Mouse (Mus musculus) cerebellum, postnatal 36 days (tissue): ENCODE data around the gene Wdr26.

Source experiments
- DNase-seq, 2 experiments: peaks; one replicate each; pipeline ENCODE4 v3.0.0; 2021 to 2022; ENCODE audit warnings: mixed read lengths in 2 of 2

Wdr26 gene

DNA sequence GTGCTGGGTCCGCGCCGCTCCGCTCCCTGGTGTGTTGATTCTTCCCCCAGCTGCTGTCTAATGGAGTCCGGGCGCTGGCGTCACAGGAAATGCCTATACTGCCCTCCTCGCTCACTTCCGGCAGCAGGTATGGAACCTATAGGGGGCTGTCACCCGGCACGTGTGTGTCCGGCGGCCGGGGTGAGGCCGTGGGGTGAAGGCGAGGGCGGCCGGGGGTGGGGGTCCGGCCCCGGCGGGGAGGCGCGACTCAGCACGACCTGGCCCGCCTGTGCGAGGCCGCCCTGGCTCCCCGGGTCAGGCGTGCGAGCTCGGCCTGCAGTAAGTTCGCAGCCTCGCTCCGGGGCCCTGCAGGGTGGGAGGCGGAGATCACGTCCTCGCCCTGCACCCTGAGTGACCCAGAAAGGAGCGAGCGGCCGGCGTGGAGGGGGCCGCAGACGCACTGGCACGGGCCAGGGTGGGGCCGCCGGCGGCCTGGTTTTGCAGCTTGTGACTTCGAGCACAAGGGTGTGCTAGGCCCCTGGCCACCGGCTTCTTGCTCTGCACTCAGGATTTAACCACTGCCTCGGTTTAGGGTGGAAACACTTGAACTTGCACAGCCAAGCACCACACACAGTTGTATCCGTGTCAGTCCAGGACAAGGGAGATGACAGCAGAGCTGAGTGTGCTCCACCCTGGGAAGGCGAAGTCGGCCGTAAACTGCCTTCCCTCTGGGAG lies at the start of gene Wdr26:
Wdr26 (minus strand) TSS at position 82 of the 714 bp plus-strand sequence.
- peak; percentile 82 for DNase-seq

DNA sequence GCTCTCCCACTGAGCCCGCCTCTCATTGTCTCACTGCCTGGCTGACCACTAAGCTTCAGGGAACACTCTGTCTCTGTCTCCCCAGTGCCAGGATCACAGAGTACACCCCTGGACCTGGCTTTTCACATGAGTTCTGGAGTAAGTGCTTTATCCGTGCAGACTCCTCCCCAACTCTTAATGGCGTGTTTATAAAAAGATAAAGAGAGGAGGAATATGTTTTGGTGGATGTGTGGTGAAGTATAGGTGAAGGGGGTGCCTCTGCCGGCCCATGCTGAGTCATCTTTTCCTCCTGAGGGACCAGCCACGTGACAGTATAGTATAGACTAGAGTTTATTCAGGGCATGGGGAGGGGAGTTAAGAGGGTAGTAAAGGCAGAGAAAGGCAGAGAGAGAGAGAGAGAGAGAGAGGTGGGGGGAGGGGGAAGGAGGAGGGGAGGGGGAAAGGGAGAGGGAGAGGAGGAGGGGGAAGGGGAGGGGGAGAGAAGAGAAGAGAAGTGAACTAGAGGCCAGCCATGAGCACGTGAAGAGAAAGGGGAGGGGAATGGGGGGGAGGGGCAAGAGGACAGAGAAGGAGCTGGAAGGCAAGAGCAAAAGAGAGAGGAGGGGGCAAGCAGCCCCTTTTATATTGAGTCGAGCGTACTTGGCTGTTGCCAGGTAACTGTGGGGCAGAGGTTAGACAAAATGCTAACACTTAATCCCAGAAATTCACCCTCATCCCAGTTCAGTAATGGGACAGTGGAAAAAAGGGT lies 49.3 kb upstream of the Wdr26 start:
- DNase-seq = no peak

DNA sequence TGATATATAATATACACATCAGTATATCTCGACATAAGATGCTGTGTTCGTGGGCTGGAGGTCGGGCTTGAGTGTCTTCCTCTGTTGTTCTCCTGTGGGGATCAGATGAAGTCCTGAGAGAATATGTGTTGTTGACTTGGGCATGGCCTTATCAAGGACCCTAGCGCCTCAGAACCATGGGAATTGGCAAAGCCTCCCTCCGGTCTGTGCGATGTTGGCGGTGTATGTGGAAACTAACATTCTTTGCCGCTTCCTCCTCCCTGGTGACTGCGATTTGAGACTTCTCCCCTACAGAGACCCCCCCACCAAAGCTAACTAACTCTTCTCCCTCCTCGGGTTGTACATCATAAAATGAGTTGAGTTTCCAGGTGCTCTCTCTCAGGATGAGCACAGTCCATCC lies 48.6 kb upstream of the Wdr26 start:
- DNase-seq = no peak

DNA sequence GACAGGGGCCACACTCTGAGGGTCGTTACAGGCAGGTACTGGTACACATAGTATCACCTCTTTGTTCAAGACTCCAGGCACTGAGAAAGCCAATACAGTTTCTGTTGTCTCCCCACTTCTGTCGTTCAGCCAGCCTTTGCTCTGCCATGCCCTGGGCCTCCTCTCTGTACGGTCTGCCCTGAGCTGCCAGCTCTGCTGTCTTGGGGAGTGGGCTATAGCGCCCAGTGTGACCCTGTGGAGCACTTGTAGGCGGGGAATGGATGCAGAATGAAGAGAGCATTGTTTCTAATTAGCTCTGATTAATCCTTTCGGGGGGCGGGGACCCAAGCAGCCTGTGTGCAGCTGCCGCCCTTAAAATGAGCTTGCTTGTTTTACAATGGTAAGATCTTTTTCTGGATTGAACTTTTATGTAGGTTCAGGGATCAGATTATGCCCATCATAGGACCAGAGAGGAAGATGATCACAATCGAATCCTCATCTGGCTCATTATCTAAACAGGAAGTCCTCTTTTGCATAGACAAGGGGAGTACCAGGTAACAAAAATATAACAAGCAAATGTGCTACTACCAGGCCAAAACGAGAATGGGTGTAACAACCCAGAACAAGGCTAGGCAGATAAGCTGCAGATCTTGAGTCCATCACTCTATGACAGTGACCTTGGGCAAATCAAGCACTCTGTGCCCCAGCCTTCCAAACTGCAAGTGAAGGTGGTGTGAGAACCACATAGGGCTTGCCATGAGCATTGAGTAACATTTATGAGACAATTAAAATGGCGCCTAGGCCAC lies 48.0 kb upstream of the Wdr26 start:
- no peak for DNase-seq

DNA sequence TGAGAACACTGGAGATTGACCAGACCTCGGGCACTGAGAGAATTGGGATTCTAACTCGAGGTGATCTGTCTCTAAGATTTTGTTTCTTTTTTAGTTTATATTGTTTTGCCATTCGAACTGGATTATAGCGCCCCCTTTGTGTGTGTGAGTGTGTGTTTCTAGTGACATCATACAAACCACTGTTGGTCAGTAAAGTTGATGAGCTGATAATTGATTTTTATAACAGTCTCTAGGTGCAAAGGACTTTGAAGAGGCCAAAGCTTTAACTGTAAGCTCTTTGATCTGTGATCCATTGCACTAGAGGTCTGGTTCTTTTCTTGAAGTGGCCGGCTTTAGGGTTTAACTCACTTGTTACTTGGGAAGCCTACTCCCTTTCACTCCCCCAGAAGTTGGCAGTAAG lies 47.3 kb upstream of the Wdr26 start:
- DNase-seq = no peak

DNA sequence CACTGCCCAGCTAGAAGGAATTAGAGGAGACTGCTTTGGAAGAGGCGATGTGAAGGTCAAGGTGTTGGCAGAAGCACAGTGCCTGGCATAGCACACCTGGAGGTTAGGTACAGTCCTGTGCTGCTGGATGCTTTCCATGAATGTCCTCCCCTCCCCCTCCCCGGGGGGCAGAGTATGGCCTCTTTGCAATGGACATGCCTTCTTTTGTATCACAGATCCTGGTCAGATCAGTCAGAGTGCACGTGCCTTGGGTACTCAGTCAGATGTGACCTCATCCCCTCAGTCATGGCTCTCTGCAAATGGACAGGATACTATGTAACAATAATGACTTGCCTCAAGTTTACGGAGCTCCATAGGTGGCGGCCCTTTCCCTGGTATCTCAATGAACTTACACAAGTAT lies 46.8 kb upstream of the Wdr26 start:
- no peak for DNase-seq

- no peak for DNase-seq
These were observed 46.1 kb upstream of the Wdr26 start for GRCm38 (mm10) chr1:181257585-181258555.

DNA sequence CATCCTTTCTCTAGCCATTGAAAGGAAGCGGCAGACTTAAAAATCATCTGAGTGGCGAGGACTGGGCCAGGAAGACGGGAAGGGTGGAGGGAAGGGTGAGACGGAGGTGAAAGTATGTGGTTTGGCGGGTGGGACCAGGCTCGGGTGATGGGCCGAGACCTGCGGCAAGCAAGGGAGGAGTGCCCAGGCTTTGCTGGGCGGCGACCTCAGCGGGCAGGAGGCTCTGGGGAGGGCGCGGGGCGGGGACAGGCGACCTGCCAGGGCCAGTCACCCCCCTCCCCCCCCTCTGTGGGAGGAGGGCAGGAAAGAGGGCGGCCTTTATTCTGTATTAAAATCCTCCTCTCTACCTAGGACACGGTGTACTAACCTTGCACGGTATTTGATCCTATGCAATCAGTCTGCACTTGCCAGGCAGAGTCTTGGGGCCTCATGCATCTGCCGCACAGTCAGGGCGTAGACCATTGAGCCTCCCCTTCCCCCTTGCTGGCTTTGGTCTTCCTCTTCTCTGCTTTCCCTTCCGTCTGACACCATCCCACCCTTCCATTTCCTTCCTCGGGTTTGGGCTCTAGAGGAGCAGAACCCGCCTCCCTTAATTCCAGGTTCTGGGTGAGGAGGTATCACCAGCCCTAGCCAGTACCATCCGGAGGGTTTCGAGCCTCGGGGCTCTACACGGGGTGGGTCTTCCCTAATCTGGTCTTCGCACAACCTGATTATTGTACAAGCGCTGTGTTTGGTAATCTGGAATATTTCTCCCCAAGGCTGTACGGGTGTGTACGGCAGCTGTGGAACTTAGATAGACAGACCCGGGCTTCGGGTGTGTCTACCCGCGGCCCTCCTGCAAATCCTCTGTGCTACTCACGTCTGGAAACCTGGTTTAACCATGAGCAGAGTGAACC lies 45.1 kb upstream of the Wdr26 start:
- peak; percentile 16 to 27 for DNase-seq

GRCm38 (mm10) chr1:181255891-181256688 lies 44.3 kb upstream of the Wdr26 start:
- peak; percentile 19 for DNase-seq

- no peak for DNase-seq
These were observed 43.6 kb upstream of the Wdr26 start for GRCm38 (mm10) chr1:181255450-181255849.

GRCm38 (mm10) chr1:181251624-181252023 lies 39.8 kb upstream of the Wdr26 start:
- no peak for DNase-seq

- DNase-seq = no peak
These were observed 39.2 kb upstream of the Wdr26 start for GRCm38 (mm10) chr1:181250961-181251360.

GRCm38 (mm10) chr1:181249537-181249936 lies 37.7 kb upstream of the Wdr26 start:
- no peak for DNase-seq

GRCm38 (mm10) chr1:181247175-181247574 lies 35.4 kb upstream of the Wdr26 start:
- no peak for DNase-seq

DNA sequence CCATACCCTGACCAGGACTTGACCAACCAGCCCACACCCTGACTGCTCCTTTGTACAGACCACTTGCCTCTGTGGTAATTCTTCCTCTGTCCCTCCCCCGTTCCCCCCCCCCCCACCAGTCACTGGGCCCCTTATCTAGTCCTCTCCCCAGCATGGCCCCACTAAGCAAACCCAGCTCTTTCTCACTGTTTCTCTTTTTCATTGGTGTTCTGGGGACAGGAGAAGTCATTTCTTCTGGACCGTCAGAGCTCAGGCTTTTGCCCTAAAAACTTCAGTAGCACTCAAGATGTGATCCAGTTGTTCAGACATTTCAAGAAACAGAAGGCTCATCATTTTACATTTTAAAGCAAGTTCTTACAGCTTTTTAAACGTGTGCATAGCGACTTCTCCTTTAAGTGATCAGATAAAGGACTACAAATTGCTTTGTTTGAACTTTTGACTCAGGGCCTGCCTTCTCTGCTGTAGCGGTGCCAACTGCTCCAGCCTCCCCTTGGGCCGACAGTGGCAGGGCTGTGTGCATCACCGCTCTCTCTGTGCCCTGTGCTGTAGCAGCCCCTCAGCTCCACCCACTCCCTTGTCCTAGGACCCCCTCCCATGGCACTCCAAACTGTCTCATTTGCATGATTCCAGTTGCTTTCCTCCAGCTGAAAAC lies 34.8 kb upstream of the Wdr26 start:
- DNase-seq = no peak

GRCm38 (mm10) chr1:181245554-181246486 lies 34.0 kb upstream of the Wdr26 start:
- no peak for DNase-seq

GRCm38 (mm10) chr1:181245067-181245466 lies 33.3 kb upstream of the Wdr26 start:
- DNase-seq = no peak

DNA sequence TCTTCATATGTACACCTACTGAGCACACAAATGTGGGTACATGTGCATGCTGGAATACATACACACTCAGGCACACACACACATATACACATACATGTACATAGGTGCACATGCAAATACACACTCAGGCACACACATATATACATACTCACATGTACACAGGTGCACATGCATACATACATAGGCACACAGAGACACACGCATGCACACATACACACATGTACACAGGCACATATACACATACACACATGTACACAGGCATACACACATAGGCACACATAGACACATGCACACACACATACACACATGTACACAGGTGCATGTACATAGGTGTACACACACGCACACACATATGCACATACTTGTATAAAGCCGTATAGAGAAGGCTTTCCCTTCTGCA lies 29.4 kb upstream of the Wdr26 start:
- no peak for DNase-seq

- DNase-seq = no peak
These were observed 25.5 kb upstream of the Wdr26 start for GRCm38 (mm10) chr1:181237332-181237731.
